Mouse (Mus musculus): ENCODE measurements around the gene Kcmf1. TPM values are rescaled to one million over a fixed set of nuclear protein-coding genes. Genes with fewer than 3 reads are reported as not detected.

The Kcmf1 gene
- total RNA-seq (2021) = 10 to 100 TPM; 74.5 to 74.7 TPM
- long read RNA-seq, experiment 1, transcript Kcmf1-201 (7 exons, 3,251 nt) = major isoform, 56 of 68 reads
- long read RNA-seq, experiment 1, partial matches to known transcripts = 3 of 68 reads
- long read RNA-seq, experiment 1, other reads (novel, unspliced or antisense) = 7 of 68 reads
- long read RNA-seq, experiment 2, transcript Kcmf1-201 (7 exons, 3,251 nt) = major isoform, 55 of 74 reads
- long read RNA-seq, experiment 2, partial matches to known transcripts = 13 of 74 reads
- long read RNA-seq, experiment 2, other reads (novel, unspliced or antisense) = 6 of 74 reads

GRCm38 (mm10) chr6:72899781-72900681 is at the start of gene Kcmf1:
Gene Kcmf1, minus strand, starts transcription at chr6:72899979.
- peak; percentile 60 to 67 for DNase-seq (ENCODE audit: low spot score in 2 of 2)

GRCm38 (mm10) chr6:72949161-72949756 is 49.5 kb upstream of the Kcmf1 start:
- peak; percentile 62 to 79 for DNase-seq (ENCODE audit: low spot score in 2 of 2)

GRCm38 (mm10) chr6:72948392-72948791 is 48.6 kb upstream of the Kcmf1 start:
- no peak for DNase-seq (ENCODE audit: low spot score in 2 of 2)

- no peak for DNase-seq (ENCODE audit: low spot score in 2 of 2)
Observed at GRCm38 (mm10) chr6:72947960-72948359, 48.2 kb upstream of the Kcmf1 start.

GRCm38 (mm10) chr6:72940493-72940892 is 40.7 kb upstream of the Kcmf1 start:
- peak; percentile 67 to 80 for DNase-seq (ENCODE audit: low spot score in 2 of 2)

GRCm38 (mm10) chr6:72937859-72938258 is 38.1 kb upstream of the Kcmf1 start:
- DNase-seq (ENCODE audit: low spot score in 2 of 2) = no peak

GRCm38 (mm10) chr6:72937430-72937829 is 37.7 kb upstream of the Kcmf1 start:
- DNase-seq (ENCODE audit: low spot score in 2 of 2) = no peak

GRCm38 (mm10) chr6:72932955-72933354 is 33.2 kb upstream of the Kcmf1 start:
- DNase-seq (ENCODE audit: low spot score in 2 of 2) = no peak

GRCm38 (mm10) chr6:72931533-72931932 is 31.8 kb upstream of the Kcmf1 start:
- no peak for DNase-seq (ENCODE audit: low spot score in 2 of 2)

GRCm38 (mm10) chr6:72929795-72930398 is 30.1 kb upstream of the Kcmf1 start:
- DNase-seq (ENCODE audit: low spot score in 2 of 2) = no peak

GRCm38 (mm10) chr6:72926755-72927482 is 27.1 kb upstream of the Kcmf1 start:
- DNase-seq (ENCODE audit: low spot score in 2 of 2) = peak; percentile 30 to 41

GRCm38 (mm10) chr6:72926031-72926430 is 26.3 kb upstream of the Kcmf1 start:
- DNase-seq (ENCODE audit: low spot score in 2 of 2) = no peak

GRCm38 (mm10) chr6:72923381-72923780 is 23.6 kb upstream of the Kcmf1 start:
- DNase-seq (ENCODE audit: low spot score in 2 of 2) = no peak

- no peak for DNase-seq (ENCODE audit: low spot score in 2 of 2)
Observed at GRCm38 (mm10) chr6:72921081-72921480, 21.3 kb upstream of the Kcmf1 start.

GRCm38 (mm10) chr6:72918510-72919033 is 18.8 kb upstream of the Kcmf1 start:
- no peak for DNase-seq (ENCODE audit: low spot score in 2 of 2)

GRCm38 (mm10) chr6:72916330-72916729 is 16.6 kb upstream of the Kcmf1 start:
- no peak for DNase-seq (ENCODE audit: low spot score in 2 of 2)

GRCm38 (mm10) chr6:72914087-72914749 is 14.4 kb upstream of the Kcmf1 start:
- no peak for DNase-seq (ENCODE audit: low spot score in 2 of 2)

- DNase-seq (ENCODE audit: low spot score in 2 of 2) = no peak
Observed at GRCm38 (mm10) chr6:72911261-72911660, 11.5 kb upstream of the Kcmf1 start.

GRCm38 (mm10) chr6:72902254-72902990 is 2.6 kb upstream of the Kcmf1 start:
- no peak for DNase-seq (ENCODE audit: low spot score in 2 of 2)

Data from left cerebral cortex, adult 18-20 months (tissue).